In the genomic region with DNA sequence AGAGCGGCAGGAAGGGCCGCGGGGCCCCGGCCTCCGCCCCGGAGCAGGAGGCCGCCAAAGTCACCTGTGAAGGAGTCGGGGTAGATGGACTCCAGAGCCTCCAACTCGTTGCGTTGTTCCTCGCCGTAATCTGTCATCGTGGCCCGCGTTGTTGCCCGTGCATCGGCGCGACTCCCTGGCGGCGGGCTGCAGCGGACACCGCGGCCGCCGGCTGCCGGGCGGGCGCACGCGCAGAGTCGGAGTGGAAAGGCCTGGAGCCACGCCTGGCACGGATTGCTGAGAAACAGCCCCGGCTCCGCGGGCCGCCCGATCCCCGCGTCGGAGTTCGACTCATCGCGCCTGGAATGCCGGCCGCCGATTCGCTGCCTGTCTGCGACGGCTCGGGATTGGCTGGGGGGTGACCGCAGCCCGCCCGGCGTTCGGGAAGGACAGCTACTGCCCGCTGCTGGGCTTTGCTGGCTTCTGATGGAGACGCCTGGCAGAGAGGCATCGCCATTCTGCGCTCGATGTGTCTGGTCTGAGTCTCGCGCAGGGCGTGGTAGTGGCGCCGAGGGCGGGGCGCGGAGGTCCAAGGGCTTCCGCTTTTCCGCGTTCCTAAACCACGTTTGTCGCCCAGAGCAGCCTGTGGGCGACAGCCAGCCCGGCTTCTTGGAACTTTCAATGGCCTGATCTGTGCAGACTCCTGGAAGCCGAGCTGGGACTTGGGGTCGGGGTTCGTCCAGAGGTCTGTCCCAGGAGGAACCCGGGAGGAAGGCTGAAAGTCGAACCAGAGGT, we compare ENCODE assay signal across 8 mouse cellular contexts. TPM values are rescaled to one million over a fixed set of nuclear protein-coding genes. Genes with fewer than 3 reads are reported as not detected.
DNase-seq lines count a peak whose midpoint lies in the region; ATAC-seq and TF ChIP-seq lines count a peak whose summit lies in the region.

A gene (minus strand): TSS at position 323 of the 774 bp plus-strand sequence.

- H3K4me3 ChIP-seq in MEL (ENCODE audit: control insufficient read depth in 1 of 2, insufficient read depth in 1 of 2, low read depth in 2 of 2, low read length in 2 of 2) = peak within 1 kb of the TSS; percentile 80 to 96
- H3K4me3 ChIP-seq in cerebellum, adult 2 months (replicated peaks; ENCODE audit: insufficient read depth, low read depth, low read length) = peak within 1 kb of the TSS; percentile 85
- H3K4me3 ChIP-seq in forebrain, postnatal 0 days (ENCODE audit: low read depth, low read length) = peak within 1 kb of the TSS; percentile 66
- peak within 1 kb of the TSS; percentile 74 for H3K4me3 ChIP-seq in lung, embryonic 15.5 days

- TF ChIP-seq POLR2A in MEL (IDR thresholded peaks at IDR 0.05; ENCODE audit: control insufficient read depth in 1 of 2, insufficient read depth in 1 of 2, low read depth in 1 of 2, low read length in 2 of 2, poor library complexity in 1 of 2) = peak; percentile 72 to 93
- peak; percentile 66 for TF ChIP-seq POLR2A in cerebellum, adult 2 months (IDR thresholded peaks at IDR 0.05; ENCODE audit: borderline replicate concordance, insufficient read depth, low read length)

- no peaks in the 10 kb centered on the region for H3K9me3 ChIP-seq in MEL (replicated peaks; ENCODE audit: insufficient read depth, low read length)
- no peaks in the 10 kb centered on the region for H3K9me3 ChIP-seq in forebrain, postnatal 0 days (ENCODE audit: low read length)
- no peaks in the 10 kb centered on the region for H3K9me3 ChIP-seq in lung, embryonic 15.5 days

- H3K79me2 ChIP-seq in MEL (ENCODE audit: control insufficient read depth, insufficient read depth, low read length, poor library complexity) = peaks cover 29% of the 10 kb centered on the region

- peak; percentile 99 for ATAC-seq in forebrain, postnatal 0 days
- ATAC-seq in lung, embryonic 15.5 days (ENCODE audit: borderline replicate concordance, extremely low read depth, low FRiP score, low TSS enrichment) = peak; percentile 100

- WGBS in cerebellum, adult 2 months = under 1% methylated on average over 82 of the region's 82 CpGs
- 2% methylated on average over 77 of the region's 82 CpGs for WGBS in forebrain, postnatal 0 days
- WGBS in lung, embryonic 15.5 days = under 1% methylated on average over 82 of the region's 82 CpGs

- TF ChIP-seq EP300 in MEL (IDR thresholded peaks at IDR 0.05; ENCODE audit: low read depth in 1 of 2, low read length in 2 of 2) = no peak; a peak in 1 of 4 replicates

- peak; percentile 97 for DNase-seq in MEL (ENCODE audit: low read depth, low spot score)
- DNase-seq in cerebellum, adult 2 months = peak; percentile 98 to 99
- peak; percentile 98 for DNase-seq in forebrain, postnatal 0 days
- DNase-seq in heart, postnatal 4 days = peak; percentile 98
- peak; percentile 97 to 98 for DNase-seq in layer of hippocampus, adult 8-10 months (ENCODE audit: low spot score in 2 of 2)
- DNase-seq in ovary, adult 18-20 months (ENCODE audit: low spot score) = peak; percentile 97
- peak; percentile 98 for DNase-seq in thymus, postnatal 0 days (ENCODE audit: low spot score)

- peak within 1 kb of the TSS; percentile 68 for H3K4me2 ChIP-seq in forebrain, postnatal 0 days (ENCODE audit: low read depth)
- H3K4me2 ChIP-seq in lung, embryonic 15.5 days = peak within 1 kb of the TSS; percentile 60

- no peaks in the 10 kb centered on the region; a peak in 1 of 4 replicates for H3K27me3 ChIP-seq in MEL (ENCODE audit: control insufficient read depth in 1 of 2, insufficient read depth in 2 of 2, low read length in 2 of 2)
- H3K27me3 ChIP-seq in cerebellum, adult 2 months (ENCODE audit: control insufficient read depth, insufficient read depth, low read length) = no peaks in the 10 kb centered on the region
- H3K27me3 ChIP-seq in forebrain, postnatal 0 days (ENCODE audit: insufficient read depth, low read length) = no peaks in the 10 kb centered on the region
- no peaks in the 10 kb centered on the region for H3K27me3 ChIP-seq in lung, embryonic 15.5 days

- TF ChIP-seq CTCF in MEL (IDR thresholded peaks at IDR 0.05 in 2 of 3, conservative IDR thresholded peaks at IDR 0.05 in 1 of 3; ENCODE audit: control insufficient read depth in 1 of 3, insufficient read depth in 1 of 3, low read depth in 2 of 3, low read length in 3 of 3, poor library complexity in 1 of 3, severe bottlenecking in 1 of 3) = peak in 1 of 3 experiments; percentile 4; a peak in 2 of 6 replicates
- TF ChIP-seq CTCF in cerebellum, adult 2 months (IDR thresholded peaks at IDR 0.05; ENCODE audit: borderline replicate concordance, insufficient read depth, low read depth, low read length) = no peak
- peak; percentile 49 for TF ChIP-seq CTCF in forebrain, postnatal 0 days (IDR thresholded peaks at IDR 0.05; ENCODE audit: low read depth)

- H3K27ac ChIP-seq in MEL (ENCODE audit: control insufficient read depth, low read depth, low read length) = peak within 1 kb of the TSS; percentile 93
- H3K27ac ChIP-seq in cerebellum, adult 2 months (ENCODE audit: insufficient read depth, low read length) = peak within 1 kb of the TSS; percentile 78
- H3K27ac ChIP-seq in forebrain, postnatal 0 days (ENCODE audit: low read depth, low read length) = peak within 1 kb of the TSS; percentile 90
- H3K27ac ChIP-seq in lung, embryonic 15.5 days = peak within 1 kb of the TSS; percentile 93

- peaks cover 2 to 12% of the 10 kb centered on the region in 2 experiments for H3K4me1 ChIP-seq in MEL (ENCODE audit: control insufficient read depth in 1 of 2, insufficient read depth in 2 of 2, low read length in 2 of 2)
- peaks cover 3% of the 10 kb centered on the region; the same call in 1 of the 2 replicates for H3K4me1 ChIP-seq in cerebellum, adult 2 months (ENCODE audit: control insufficient read depth, insufficient read depth, low read length)
- peaks cover 12% of the 10 kb centered on the region; the same call in 1 of the 2 replicates for H3K4me1 ChIP-seq in forebrain, postnatal 0 days (ENCODE audit: insufficient read depth)
- peaks cover 12% of the 10 kb centered on the region for H3K4me1 ChIP-seq in lung, embryonic 15.5 days

- peak within 1 kb of the TSS; percentile 87 for H3K9ac ChIP-seq in MEL (ENCODE audit: control insufficient read depth, low read depth, low read length, poor library complexity, severe bottlenecking)
- peak within 1 kb of the TSS; percentile 77 for H3K9ac ChIP-seq in forebrain, postnatal 0 days
- H3K9ac ChIP-seq in lung, embryonic 15.5 days = peak within 1 kb of the TSS; percentile 64

- peaks cover 0 to 18% of the 10 kb centered on the region in 2 experiments; a peak in 3 of 4 replicates for H3K36me3 ChIP-seq in MEL (ENCODE audit: control insufficient read depth in 1 of 2, insufficient read depth in 2 of 2, low read length in 2 of 2)
- no peaks in the 10 kb centered on the region for H3K36me3 ChIP-seq in forebrain, postnatal 0 days (ENCODE audit: insufficient read depth)
- H3K36me3 ChIP-seq in lung, embryonic 15.5 days = no peaks in the 10 kb centered on the region

- no peak for TF ChIP-seq RAD21 in MEL (IDR thresholded peaks at IDR 0.05; ENCODE audit: low read depth, low read length)

TF ChIP-seq in MEL, 35 proteins besides CTCF, POLR2A, EP300 and RAD21 (continues in another document):
- TF ChIP-seq POLR2AphosphoS5 (IDR thresholded peaks at IDR 0.05; ENCODE audit: borderline replicate concordance, low read depth, low read length) (no peak), MAX (IDR thresholded peaks at IDR 0.05; ENCODE audit: low read length) (peak; percentile 76), ZC3H11A (IDR thresholded peaks at IDR 0.05; ENCODE audit: low read depth, low read length) (no peak), E2F4 (IDR thresholded peaks at IDR 0.05; ENCODE audit: borderline replicate concordance, low read depth, low read length) (no peak), NRF1 (IDR thresholded peaks at IDR 0.05; ENCODE audit: insufficient read depth, low read depth, low read length, poor library complexity, severe bottlenecking) (peak; percentile 82), JUND (IDR thresholded peaks at IDR 0.05; ENCODE audit: low read depth, low read length) (no peak), ELF1 (IDR thresholded peaks at IDR 0.05; ENCODE audit: low read depth, low read length) (peak; percentile 91), RCOR1 (IDR thresholded peaks at IDR 0.05; ENCODE audit: low read depth, low read length) (no peak; the same call in 1 of the 2 replicates), SMC3 (IDR thresholded peaks at IDR 0.05; ENCODE audit: low read depth, low read length) (no peak), POLR2AphosphoS2 (IDR thresholded peaks at IDR 0.05; ENCODE audit: low read length) (no peak; the same call in 1 of the 2 replicates), SIN3A (IDR thresholded peaks at IDR 0.05; ENCODE audit: low read length) (peak; percentile 95), ETS1 (IDR thresholded peaks at IDR 0.05; ENCODE audit: low read depth, low read length) (peak; percentile 7; the same call in 1 of the 2 replicates), TAL1 (IDR thresholded peaks at IDR 0.05; ENCODE audit: low read length) (no peak), ZMIZ1 (IDR thresholded peaks at IDR 0.05; ENCODE audit: low read depth, low read length) (0 out of 2 replicates have a peak, but pooled peaks have one; percentile 25), GABPA (IDR thresholded peaks at IDR 0.05; ENCODE audit: low read depth, low read length) (no peak), UBTF (IDR thresholded peaks at IDR 0.05; ENCODE audit: borderline replicate concordance, insufficient read depth, low read depth, low read length) (peak; percentile 47; the same call in 1 of the 2 replicates), NELFE (IDR thresholded peaks at IDR 0.05; ENCODE audit: low read depth, low read length) (peak; percentile 81), TCF12 (IDR thresholded peaks at IDR 0.05; ENCODE audit: low read depth, low read length) (peak; percentile 83), USF1 (IDR thresholded peaks at IDR 0.05; ENCODE audit: low read depth, low read length) (no peak), MEF2A (IDR thresholded peaks at IDR 0.05; ENCODE audit: extremely low read depth, insufficient replicate concordance, low read depth, low read length, poor library complexity, severe bottlenecking) (no peak)

RNA-seq across cellular contexts. Expression of the gene that starts here (rescaled TPM):
- total RNA-seq in MEL (2012; rRNA removed) = 137 and 157 TPM in 2 replicates
- polyA plus RNA-seq in MEL (2012; ENCODE audit: insufficient read depth in 1 of 2, insufficient read length in 2 of 2, low read depth in 1 of 2, low replicate concordance in 2 of 2, missing spikeins in 1 of 2) = 100 to 1,000 TPM in 1 of 2 experiments, not detected in 1; 114 TPM
- polyA plus RNA-seq in cerebellum, adult 2 months (2012; rRNA removed) = 65.2 and 78.4 TPM in 2 replicates
- total RNA-seq in forebrain, postnatal 0 days (2014; rRNA removed) = 146 and 155 TPM in 2 replicates
- polyA plus RNA-seq in forebrain, postnatal 0 days (2015; fragmentation: Nextera tagmentation; extraction: Ambion mirVana) = 176 and 195 TPM in 2 replicates
- 100 to 1,000 TPM; 112 to 119 TPM for total RNA-seq in heart, postnatal 4 days (2021)
- total RNA-seq in layer of hippocampus, adult 8-10 months (2022) = 100 to 1,000 TPM in 2 of 4 experiments, 10 to 100 TPM in 2; 91.2 to 114 (median 99.7) TPM
- 98.0 and 114 TPM in 2 replicates for polyA plus RNA-seq in lung, embryonic 15.5 days (2015; fragmentation: Nextera tagmentation; extraction: Ambion mirVana)
- polyA plus RNA-seq in thymus, postnatal 0 days (2015; fragmentation: Nextera tagmentation; extraction: Ambion mirVana) = 150 and 151 TPM in 2 replicates

Comparison
In these comparisons a context has a peak if more than half of its experiments do, and no peak if none do; other contexts are left out.
1. Peak in every context shown above with its lines: DNase-seq, ATAC-seq, H3K4me3 ChIP-seq and H3K27ac ChIP-seq.